Mouse (Mus musculus): ENCODE measurements around the gene S100a16.

Gene S100a16

DNA sequence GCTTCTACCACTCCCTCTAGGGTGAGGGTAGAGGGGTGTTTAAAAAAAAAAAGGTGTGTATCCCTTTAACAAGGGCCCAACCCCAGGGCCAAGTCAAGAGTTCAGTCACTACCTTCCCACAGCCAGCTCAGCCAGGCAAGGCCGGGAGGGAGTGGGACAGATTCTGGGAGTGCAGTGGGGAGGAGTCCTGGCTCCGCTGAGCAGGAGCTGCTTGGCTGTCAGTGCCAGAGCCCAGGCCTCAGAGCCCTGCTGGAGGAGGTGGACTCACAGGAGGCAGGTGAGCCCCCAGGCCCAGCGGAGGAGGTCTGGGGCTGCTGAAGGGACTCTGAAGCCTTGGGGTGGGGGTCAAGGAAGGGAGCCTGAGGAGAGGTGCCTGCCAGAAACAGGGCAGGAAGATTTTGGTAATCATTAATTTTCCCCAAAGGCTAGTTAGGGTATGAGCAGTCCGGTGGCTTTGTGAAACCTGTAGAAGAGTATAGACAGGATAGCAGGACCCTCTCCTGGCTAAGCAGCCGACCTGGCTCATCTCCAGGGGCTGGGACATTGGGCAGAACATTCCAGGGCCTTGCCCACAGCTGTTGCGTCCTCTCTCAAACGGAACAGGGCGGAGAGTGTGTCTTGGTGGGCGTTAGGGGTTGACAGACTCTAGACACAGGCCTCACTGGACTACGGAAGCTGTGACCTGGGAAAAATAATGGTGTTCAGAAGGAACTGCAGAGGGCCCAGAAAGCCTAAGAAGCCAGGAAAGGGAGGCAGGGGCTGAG, at the start of gene S100a16:
TSS of gene S100a16 (plus strand) at position 114 of the 764 bp plus-strand sequence.
- no peak for DNase-seq

DNA sequence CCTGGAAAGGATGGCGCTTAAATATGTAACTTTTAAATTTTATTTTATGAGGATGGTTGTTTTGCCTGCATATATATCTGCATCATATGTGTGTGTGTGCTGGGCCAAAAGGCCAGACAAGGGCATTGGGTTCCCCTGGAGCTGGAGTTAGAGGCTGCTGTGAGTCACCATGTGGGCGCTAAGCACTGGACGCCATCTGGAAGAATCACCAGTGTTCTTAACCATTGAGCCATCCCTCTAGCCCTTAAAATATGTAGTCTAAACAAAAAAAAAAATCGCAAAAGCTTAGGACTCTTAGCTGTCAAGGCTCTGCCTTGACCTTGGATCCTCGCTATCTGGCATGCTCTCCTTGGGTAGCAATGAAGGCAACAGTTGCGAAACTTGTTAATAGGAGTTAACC, 48.5 kb upstream of the S100a16 start:
- no peak for DNase-seq

DNA sequence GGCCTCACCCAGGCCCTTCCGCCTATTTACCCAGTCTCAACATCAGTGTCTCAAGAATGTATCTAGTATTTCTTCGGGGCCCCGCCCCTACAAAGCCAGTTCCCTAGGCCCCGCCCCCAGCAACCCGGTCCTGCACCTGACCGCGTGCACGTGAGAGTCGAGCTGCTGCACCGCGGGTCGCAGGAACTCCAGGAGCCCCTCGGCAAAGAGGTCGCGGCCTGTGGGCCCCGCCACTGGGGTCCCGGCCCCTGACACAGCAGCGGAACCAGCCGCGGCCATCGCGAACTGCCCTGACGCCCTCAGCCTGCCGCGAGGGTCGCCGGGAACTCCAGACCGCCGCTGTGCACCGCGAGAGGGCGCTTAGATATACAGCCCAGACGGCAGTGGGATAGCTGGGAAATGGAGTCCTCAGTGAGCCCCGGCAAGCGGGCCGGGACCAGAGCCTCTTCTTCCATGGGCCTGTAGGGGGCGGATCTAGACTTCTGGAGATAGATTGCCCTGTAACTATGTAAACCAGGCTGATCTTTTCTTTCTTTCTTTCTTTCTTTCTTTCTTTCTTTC, 46.3 kb upstream of the S100a16 start, which contains the start of gene Snapin:
TSS of gene Snapin (minus strand) at position 338 of the 561 bp plus-strand sequence.
- DNase-seq = peak; percentile 98

DNA sequence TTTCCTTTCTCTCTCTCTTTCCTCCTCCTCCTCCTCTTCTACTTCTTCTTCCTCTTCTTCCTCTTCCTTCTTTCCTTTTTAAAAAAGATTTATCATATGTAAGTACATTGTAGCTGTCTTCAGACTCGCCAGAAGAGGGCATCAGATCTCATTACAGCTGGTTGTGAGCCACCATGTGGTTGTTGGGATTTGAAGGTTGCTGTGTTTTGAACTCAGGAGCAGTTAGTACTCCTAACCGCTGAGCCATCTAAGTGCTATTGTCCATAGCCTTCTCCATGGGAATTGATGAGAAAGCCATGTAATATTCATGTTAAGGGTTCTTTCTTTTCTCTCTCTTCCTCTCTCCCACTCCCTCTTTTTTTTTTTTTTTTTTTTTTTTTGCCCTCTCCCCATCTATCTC, 45.7 kb upstream of the S100a16 start:
- peak; percentile 48 for DNase-seq

DNA sequence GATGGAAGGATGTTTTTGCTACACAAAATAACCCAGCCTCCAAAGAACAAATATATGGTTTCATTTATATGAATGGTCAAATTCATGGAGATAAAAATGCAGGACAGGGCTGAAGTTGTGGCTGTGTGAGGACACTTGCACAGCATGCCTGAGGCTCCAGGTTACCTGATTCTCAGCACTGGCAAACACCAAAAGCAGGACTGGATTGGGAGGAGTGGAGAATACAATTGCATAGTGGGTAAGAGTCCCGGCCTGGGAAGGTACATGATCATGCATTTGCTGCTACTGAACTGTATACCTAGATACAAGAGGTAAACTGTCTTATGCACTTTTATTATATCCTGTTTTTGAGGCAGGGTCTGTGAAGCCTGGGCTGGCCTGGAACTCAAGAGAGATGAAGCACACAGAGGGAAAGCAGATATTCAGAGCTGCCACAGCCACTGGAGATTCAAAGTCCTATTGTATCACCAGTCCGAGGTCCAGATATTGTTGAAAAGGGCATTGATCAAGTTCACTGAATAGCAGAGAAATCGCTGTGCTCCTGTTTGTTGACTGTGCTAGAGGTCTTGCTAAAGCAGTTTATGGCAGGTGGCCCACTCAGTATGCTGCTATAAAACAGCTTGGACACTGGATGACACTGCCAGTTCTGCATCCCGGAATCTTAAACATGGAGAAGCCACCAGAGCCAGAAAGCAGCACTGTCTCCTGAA, 43.1 kb upstream of the S100a16 start:
- no peak for DNase-seq

DNA sequence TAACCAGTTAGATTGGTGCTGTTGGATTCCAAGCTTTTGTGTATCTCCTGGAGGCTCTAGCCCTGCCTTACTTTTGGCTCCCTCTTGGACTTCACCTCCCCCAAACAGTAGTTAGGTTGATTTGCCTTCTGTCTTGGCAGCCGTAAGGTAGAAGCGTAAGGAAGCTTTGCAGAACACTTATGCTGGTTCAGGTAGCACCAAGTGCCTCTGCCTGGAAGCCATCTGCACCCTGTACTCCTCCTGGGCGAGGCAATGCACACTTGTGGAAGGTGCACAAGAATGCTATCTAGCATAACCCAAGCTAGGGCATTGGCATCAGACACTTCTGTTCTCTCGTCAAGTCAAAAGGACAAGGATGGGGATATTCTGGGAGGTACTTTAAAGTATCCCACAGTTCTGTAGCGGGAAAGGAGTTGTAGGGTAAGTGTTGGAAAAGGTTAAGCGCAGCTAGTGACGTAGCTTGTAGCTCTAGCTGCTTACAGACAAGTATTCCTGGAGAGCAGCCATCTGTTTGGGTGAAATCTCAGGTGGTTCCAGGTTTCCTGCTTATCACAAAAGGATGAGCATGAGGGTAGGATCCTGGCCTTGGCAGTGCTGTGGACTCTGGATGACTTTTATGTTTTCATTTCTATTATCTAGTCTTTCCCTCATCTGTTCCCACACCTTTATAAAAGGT, 41.1 kb upstream of the S100a16 start:
- no peak for DNase-seq

DNA sequence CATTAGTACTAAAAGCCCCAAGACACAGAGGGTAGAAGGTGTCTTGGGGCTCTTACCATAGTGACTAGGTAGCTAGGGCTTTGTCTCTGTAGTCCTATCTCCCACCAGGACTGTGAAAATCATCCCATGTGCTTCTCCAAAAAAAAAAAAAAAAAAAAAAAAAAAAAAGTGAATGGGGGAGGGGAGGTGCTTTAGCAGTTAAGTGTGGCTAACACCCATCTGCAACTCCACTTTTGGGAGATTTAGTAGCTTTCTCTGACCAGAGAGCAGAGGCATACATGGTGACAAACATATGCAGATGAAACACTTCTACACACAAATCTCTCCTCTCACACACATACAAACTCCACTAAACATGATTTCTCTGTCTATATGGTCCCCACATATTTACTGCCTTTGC, 39.5 kb upstream of the S100a16 start:
- no peak for DNase-seq

DNA sequence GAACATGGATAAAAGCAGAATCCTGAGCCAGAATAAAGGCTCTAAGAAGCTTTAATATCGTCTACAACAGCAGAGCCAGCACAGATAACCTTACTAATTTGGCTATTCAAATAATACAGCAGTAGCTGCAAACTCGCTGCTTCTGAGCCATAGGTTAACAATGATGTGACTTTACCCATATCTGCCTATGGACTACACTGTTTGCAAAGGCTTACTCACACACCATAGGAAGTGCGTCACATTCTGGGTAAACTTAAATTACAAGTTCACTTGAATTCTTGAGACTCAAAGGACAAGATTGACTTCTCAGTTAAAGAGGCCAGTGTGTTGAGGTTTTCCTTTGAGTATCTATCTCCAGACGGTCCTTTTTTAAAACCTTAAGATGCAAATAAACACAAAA, 33.6 kb upstream of the S100a16 start:
- no peak for DNase-seq

DNA sequence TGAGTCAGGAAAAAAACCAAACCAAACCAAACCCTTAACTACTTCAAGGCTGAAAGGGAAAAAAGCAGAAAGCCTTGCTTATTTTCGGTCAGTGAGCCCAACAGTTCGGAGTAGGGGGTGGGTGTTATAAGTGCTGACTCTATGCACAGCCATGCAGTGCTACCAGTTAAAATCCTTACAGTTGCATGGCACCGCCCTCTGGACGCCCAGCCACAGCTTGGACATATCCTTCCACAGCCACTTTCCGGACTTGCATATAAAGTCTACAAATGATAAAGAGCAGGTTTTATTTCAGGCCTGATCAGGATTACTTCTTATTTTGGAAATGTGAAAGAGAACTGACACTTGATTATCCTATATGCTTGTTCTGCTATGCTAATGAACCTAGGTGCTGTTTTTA, 31.8 kb upstream of the S100a16 start:
- DNase-seq = no peak

DNA sequence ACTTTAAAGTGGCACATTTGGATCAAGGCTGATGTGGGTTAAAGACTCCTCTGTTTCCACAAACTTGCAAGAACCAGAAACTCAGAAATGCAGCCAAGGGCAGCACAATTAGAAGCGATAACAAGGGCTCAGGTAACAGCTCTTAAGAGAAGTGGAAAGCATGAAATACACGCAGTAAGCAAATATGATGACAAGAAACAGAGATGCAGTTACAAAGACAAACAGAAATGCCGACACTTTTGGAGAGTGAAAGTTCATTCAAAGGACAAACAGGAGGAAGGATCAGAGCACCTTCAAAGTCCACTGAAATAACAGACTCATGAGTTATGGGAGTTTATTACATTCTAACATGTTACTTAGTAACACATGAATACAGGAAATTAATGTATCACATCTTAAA, 30.7 kb upstream of the S100a16 start:
- DNase-seq = no peak

DNA sequence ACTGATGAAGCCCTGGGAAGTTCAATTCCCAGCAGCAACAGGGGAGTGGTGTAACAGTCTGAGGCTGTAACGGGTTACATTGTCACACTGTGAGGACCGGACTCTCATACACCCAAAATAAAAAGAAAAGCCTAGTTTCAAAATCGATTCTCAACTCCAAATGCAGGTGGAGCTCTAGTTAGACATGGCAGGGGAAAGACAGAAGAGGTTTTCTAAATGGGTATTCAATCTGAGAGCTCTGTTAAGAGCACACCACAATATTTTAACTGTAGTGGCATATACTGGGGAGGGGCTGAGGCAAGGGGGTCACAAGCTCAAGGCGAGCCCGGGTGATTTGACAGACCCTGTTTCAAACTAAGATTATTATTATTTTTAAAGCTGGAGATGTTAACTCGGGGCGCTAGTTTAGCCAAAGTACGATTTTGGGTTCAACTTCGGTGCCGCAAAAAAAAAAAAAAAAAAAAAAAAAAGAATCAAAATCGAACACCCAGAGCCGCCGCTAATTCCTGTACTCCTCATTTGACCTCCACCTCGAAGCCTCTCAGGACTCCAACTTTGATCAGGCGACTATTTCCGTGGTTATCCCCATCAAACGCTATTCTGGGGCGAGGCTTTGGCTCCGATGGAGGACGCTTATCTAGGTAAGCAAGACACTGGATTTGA, 28.6 kb upstream of the S100a16 start:
- no peak for DNase-seq

DNA sequence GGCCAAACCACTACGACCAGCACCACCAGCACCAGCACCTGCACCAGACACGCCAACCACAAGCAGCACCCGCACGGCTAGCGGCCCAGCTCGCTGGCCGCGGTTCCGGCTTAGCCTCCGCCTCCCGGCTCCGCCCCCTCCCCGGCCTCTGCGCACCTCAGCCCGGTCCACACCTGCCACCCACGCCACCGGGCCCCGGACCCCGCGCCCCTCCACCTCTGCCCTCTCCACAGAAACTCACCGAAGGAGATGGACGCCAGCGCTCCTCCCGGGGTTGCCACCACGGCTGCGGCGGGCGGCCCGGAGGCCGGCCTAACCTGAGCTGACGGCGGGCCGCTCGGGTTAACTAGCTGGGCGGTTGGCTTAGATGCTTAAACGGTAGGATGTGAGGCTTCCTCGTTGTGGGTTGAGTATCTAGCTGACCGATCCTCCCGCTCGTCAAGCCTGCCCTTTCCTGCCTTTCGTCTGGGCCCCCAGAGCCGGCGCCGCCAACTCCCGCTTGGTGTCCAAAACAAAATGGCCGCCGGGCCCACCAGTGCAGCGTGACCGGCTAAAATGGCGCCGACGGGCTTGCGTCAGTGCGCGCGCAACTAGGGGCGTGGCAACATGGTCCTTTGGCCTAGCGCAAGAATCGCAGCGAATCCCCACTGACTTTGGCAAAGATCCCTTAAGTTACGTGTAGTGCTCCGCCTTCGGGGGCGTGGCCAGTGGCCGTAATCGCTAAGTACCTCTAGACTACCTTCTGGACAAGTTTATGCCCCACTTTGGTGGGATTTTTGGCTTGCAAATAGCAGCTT, 27.9 kb upstream of the S100a16 start, which contains the start of gene Chtop:
TSS of gene Chtop (minus strand) at position 549 of the 797 bp plus-strand sequence.
- peak; percentile 100 for DNase-seq

DNA sequence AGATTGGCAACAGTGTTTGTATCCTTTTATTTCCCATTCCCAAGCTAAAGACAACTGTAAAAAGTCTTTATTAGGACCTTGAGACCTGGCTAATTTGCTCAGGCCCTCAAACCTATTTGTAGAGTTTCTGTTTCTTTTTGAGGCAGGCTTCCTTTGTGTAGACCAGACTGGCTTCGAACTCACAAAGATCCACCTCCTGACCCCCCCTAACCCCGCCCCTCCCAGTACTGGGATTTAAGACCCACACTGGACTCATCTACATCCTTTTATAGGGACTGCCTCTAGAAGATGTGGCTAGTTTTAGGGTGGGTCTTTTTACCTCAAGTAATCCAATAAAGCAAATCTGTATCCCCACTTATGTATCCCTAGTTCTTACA, 27.3 kb upstream of the S100a16 start:
- DNase-seq = no peak

DNA sequence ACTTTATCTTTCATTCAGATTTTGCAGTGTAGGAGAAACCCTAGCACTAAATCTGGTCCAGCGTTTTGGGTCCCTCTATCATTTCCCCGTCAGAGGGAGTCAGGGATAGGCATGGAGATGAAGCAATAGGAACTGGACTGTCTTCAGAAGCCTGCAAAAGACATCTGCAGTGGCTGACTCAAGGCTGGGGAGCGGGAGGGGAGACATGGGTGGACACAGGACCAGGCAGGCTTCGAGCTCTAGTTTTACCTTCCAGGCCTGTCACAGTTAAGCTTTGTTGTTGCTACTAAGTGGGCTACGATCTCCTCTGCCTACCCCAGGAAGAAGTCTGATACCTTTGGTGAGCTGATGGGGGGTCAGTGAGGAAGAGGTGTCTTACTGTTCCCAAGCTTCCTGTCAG, 24.8 kb upstream of the S100a16 start:
- DNase-seq = no peak

DNA sequence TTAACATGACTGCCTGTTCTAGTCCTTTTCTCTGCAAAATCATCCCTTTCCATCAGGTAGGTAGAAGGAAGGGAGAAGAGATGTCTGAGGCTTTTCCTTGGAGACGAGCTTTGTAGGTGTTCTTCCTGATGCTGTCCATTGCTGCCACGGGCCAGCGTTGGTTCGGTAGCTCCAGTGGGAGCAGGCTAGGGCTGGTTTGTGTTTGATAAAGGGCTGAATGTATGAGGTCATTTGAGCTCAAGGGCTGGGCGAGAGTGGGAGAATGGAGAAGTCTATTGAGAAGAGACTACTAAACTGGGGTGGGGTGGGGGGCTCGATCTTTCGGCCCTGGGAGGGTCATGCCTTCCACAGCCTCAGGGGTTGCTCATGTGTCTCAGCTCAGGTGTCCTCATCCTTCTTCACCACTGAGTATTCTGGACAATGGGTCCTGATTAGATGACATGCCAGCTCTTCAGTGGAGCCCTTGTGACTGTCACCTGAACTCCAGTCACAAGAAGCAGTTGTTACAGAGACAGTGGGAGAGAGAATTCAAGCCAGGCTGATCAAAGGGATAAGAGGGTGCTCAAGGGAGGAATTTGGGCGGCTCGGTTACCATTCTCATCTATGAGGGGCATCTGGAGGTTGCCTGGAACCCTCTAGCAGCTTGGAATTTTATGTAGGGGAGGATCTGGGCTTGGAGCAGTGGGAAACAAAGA, 24.0 kb upstream of the S100a16 start:
- no peak for DNase-seq

DNA sequence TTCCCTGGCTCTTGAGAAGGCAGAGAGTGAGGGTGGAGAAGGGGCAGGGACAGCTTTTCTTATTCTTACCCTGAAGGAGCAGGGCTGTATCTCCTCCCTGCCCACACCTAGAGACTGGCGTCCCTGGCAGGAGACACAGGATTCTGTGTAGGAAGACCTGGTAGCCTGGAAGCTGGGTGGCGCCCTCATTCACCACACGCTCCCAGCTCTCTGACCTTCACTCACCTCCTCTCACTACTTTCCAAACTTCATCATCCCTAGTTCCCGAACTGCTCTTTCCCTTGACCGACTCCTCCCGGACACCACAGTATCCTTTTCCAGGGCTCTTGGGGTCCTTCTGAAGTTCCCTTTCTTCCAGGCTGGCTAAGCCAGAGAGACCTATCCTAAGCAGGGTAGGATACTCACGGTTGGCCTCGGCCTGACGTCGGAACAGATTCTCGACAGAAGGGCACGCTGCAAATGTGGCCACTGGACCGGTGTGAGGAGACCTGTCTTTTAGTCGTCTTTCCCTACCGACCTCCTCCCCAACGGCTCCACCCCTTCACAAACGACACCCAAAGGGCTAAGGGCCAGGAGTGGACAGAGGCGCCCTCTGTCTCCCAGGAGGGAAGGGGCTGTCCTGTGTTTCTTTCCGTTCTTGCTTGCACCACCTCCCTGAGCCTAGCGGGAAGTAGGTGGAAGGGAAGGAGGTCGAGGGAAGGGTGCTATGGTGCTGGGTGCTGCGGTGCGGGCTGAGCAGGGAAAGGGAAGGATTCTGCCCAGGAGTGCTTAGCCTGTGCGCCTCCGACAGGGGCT, 23.1 kb upstream of the S100a16 start, which contains the start of the genes S100a1 and S100a13:
TSS of gene S100a1 (minus strand) at position 597 of the 795 bp plus-strand sequence.
TSS of gene S100a13 (plus strand) at position 640 of the 795 bp plus-strand sequence.
- DNase-seq = peak; percentile 41

DNA sequence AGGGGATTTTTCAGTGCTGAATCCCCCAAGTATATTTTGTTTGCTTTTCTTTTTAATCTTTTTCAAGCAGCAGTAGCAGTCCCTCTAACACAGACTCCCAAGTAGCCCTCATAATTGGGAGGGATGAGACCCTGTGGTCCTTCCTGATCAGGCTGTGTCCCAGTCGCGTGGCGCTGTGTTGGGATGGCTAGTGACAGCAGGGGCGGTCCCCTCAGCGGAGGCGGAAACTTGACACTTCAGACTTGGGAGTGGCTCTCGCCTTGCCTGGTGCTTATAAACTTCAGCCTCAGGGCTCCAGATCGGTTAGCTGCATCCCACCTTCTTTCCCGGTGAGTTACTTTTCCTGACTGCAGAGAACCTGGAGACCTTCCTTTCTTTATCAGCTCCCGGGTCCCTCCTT, 22.4 kb upstream of the S100a16 start:
- peak; percentile 75 for DNase-seq

DNA sequence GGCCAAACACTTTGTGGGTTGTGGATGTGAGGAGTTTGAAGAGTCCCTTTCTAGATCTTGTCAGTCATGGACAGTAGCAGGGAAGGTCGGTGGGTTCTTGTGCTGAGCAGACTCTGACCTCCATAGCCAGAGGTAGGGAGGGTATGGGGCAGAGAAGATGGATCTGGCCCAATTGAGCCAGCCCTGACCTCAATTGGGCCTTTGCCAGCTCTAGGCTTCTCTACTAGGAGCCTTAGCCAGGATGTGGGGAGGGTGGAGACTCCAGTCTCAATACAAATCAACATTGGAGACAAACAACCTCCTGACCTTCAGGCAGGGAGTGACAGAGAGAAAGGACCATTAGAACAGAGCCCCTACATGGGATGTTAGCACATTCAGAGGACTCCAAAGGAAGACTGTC, 21.8 kb upstream of the S100a16 start:
- DNase-seq = no peak

DNA sequence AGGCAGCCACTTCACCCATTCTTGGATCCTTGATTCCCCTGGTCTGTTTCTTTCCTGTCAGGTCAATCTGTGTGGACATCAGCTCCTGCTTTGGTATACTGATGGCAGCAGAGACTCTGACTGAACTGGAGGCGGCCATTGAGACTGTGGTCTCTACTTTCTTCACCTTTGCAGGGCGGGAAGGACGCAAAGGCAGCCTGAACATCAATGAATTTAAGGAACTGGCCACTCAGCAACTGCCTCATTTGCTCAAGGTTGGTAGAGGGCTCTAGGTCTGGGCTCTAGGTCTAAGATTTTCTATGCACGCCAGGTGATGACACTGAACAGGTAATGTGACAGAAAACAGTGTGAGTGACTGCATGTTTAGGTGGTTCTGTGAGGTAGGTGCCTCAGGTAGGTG, 21.3 kb upstream of the S100a16 start:
- no peak for DNase-seq

DNA sequence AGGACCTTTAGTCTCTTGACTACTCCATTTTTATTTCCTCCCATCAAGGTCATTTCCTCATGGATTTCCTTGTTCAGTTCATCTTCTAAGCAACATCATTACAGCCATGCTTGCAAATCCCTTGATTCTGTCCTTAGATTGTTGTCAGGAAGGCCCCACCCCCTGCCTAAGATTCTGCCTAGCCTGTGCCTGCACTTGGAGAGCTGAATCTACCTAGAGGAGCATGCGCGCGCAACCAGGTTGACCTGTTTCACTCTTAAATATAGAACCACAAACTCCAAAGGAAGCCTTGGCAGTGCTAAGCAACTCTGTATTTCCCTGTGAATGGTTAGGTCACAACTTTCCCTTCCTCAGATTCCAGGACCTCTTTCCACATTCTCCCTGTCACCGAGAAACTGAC, 19.3 kb upstream of the S100a16 start:
- DNase-seq = no peak

All from thymus, postnatal 4 days (tissue).